15 mouse cellular contexts compared by ENCODE assay signal in the genomic region with DNA sequence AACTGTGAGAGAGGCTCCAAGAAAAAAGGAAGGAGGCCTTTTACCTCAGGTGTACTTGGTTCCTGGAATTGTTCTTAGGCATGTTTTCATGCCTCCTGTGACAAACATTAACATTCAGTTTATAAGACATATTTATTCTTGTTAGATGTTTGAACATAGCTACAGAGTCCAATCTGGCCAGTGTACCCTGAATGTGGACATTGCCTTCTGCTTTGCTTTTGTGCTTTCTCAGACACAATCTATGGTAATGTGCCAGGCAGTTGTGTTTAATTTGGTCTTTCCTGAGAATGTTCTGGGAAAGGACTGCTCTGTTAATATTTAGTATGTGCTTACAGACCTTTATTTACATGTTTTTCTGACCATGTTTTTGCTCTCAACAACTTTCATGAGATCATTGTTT.
"Had no signal": no experiment of that assay in that cellular context is flagged by ENCODE, and none has a peak within 500 bp of the region (broad histone marks: within the 10 kb centered on the region; RNA-seq: fewer than 3 reads in every experiment).

No protein-coding gene starts in this region.

- H3K9ac ChIP-seq: neural tube, embryonic 15.5 days; stomach, embryonic 15.5 days had no signal

- H3K4me1 ChIP-seq: neural tube, embryonic 15.5 days; stomach, embryonic 15.5 days had no signal

- H3K27me3 ChIP-seq: neural tube, embryonic 15.5 days; stomach, embryonic 15.5 days had no signal

- H3K9me3 ChIP-seq: neural tube, embryonic 15.5 days; stomach, embryonic 15.5 days had no signal

- H3K4me3 ChIP-seq: neural tube, embryonic 15.5 days; stomach, embryonic 15.5 days had no signal

- DNase-seq: retina, postnatal 1 day; right cerebral cortex, adult 18-20 months; right cerebral cortex, postnatal 14 days; right cerebral cortex, postnatal 25 days; right cerebral cortex, postnatal 4 days; spleen, adult 18-20 months; thymus, adult 18-20 months; thymus, adult 2 months; thymus, postnatal 14 days; thymus, postnatal 25 days; thymus, postnatal 36 days; thymus, postnatal 4 days had no signal

- H3K4me2 ChIP-seq: neural tube, embryonic 15.5 days; stomach, embryonic 15.5 days had no signal

- H3K36me3 ChIP-seq: neural tube, embryonic 15.5 days; stomach, embryonic 15.5 days had no signal

- H3K27ac ChIP-seq: neural tube, embryonic 15.5 days; stomach, embryonic 15.5 days; stomach, postnatal 0 days had no signal
